Comparison of ENCODE assay signal across 27 mouse cellular contexts in the genomic region with DNA sequence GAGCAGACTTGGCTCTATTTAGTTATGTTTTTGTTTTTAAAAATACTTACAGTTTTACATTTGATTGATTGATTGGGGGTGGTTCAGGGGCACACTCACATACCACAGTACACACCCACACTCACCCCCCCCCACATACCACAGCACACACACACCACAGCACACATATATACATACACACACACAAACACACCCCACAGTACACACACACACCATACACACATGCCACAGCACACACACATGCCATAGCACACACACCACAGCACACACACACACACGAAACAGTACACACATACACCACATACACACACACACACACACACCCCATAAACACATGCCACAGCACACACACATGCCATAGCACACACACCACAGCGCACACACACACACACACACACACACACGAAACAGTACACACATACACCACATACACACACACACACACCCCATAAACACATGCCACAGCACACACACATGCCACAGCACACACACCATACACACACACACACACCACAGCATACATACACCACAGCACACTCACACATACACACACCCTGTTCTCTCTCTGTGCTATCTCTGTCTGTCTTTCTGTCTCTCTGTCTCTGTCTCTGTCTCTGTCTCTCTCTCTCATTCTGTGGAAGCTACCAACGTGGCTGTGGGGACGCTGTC. TPM values are rescaled to one million over a fixed set of nuclear protein-coding genes. Genes with fewer than 3 reads are reported as not detected.
DNase-seq lines count a peak whose midpoint lies in the region; ATAC-seq lines count a peak whose summit lies in the region.
"Had no signal": no experiment of that assay in that cellular context is flagged by ENCODE, and none has a peak within 500 bp of the region (broad histone marks: within the 10 kb centered on the region; RNA-seq: fewer than 3 reads in every experiment).

No protein-coding gene starts in this region.

- H3K4me1 ChIP-seq in embryonic facial prominence, embryonic 11.5 days (ENCODE audit: control insufficient read depth, insufficient read depth, low read length): no peaks in the 10 kb centered on the region
- peaks cover 9% of the 10 kb centered on the region for H3K4me1 ChIP-seq in embryonic facial prominence, embryonic 10.5 days
- H3K4me1 ChIP-seq in hindbrain, embryonic 12.5 days: 0 out of 2 replicates have a peak, but pooled peaks cover 5% of the 10 kb centered on the region
- H3K4me1 ChIP-seq in hindbrain, embryonic 11.5 days (replicated peaks; ENCODE audit: control insufficient read depth, insufficient read depth, low read length): no peaks in the 10 kb centered on the region
- no peaks in the 10 kb centered on the region for H3K4me1 ChIP-seq in midbrain, embryonic 14.5 days (ENCODE audit: control insufficient read depth, insufficient read depth, low read length)
- H3K4me1 ChIP-seq in midbrain, embryonic 10.5 days: peaks cover 5% of the 10 kb centered on the region; the same call in 1 of the 2 replicates
- no peaks in the 10 kb centered on the region for H3K4me1 ChIP-seq in hindbrain, embryonic 15.5 days (replicated peaks)
- H3K4me1 ChIP-seq: limb, embryonic 13.5 days had no signal

- 89% methylated on average over 5 of the region's 5 CpGs for WGBS in embryonic facial prominence, embryonic 11.5 days
- WGBS in embryonic facial prominence, embryonic 10.5 days: 92% methylated on average over 5 of the region's 5 CpGs
- WGBS in hindbrain, embryonic 12.5 days: 95% methylated on average over 5 of the region's 5 CpGs
- 95% methylated on average over 5 of the region's 5 CpGs for WGBS in hindbrain, embryonic 11.5 days
- WGBS in midbrain, embryonic 14.5 days: 95% methylated on average over 5 of the region's 5 CpGs
- WGBS in midbrain, embryonic 10.5 days: 91% methylated on average over 5 of the region's 5 CpGs
- 91% methylated on average over 5 of the region's 5 CpGs for WGBS in hindbrain, embryonic 15.5 days

- 0 out of 2 replicates have a peak, but pooled peaks have one; percentile 18 for ATAC-seq in embryonic facial prominence, embryonic 11.5 days (replicated peaks; ENCODE audit: insufficient number of reproducible peaks, low FRiP score, low TSS enrichment, low read depth)
- ATAC-seq in hindbrain, embryonic 12.5 days (ENCODE audit: low FRiP score): peak; percentile 35; the same call in 1 of the 2 replicates
- no peak for ATAC-seq in hindbrain, embryonic 11.5 days (ENCODE audit: low FRiP score)
- ATAC-seq in midbrain, embryonic 14.5 days (ENCODE audit: low FRiP score, low TSS enrichment): peak; percentile 55
- 0 out of 2 replicates have a peak, but pooled peaks have one; percentile 45 for ATAC-seq in hindbrain, embryonic 15.5 days (ENCODE audit: low FRiP score, low read depth)
- ATAC-seq: activated CD4-positive, CD25-positive, alpha-beta regulatory T cell, adult 4 months; forebrain, embryonic 16.5 days had no signal

- no peak overlapping the region for H3K4me3 ChIP-seq in embryonic facial prominence, embryonic 11.5 days (ENCODE audit: low read depth, low read length)
- no peak overlapping the region for H3K4me3 ChIP-seq in embryonic facial prominence, embryonic 10.5 days
- H3K4me3 ChIP-seq in hindbrain, embryonic 12.5 days: no peak overlapping the region
- no peak overlapping the region for H3K4me3 ChIP-seq in hindbrain, embryonic 11.5 days (ENCODE audit: low read depth, low read length)
- H3K4me3 ChIP-seq in midbrain, embryonic 14.5 days (replicated peaks; ENCODE audit: low read depth, low read length): no peak overlapping the region
- H3K4me3 ChIP-seq in midbrain, embryonic 10.5 days: no peak overlapping the region
- no peak overlapping the region for H3K4me3 ChIP-seq in hindbrain, embryonic 15.5 days
- H3K4me3 ChIP-seq: limb, embryonic 13.5 days; liver, embryonic 13.5 days had no signal

- H3K9me3 ChIP-seq in embryonic facial prominence, embryonic 11.5 days (replicated peaks; ENCODE audit: control insufficient read depth, low read length): no peaks in the 10 kb centered on the region
- H3K9me3 ChIP-seq in embryonic facial prominence, embryonic 10.5 days: no peaks in the 10 kb centered on the region
- H3K9me3 ChIP-seq in hindbrain, embryonic 12.5 days (replicated peaks): no peaks in the 10 kb centered on the region
- H3K9me3 ChIP-seq in hindbrain, embryonic 11.5 days (ENCODE audit: control insufficient read depth, low read length): no peaks in the 10 kb centered on the region
- H3K9me3 ChIP-seq in midbrain, embryonic 14.5 days (ENCODE audit: control insufficient read depth, low read length): no peaks in the 10 kb centered on the region
- no peaks in the 10 kb centered on the region for H3K9me3 ChIP-seq in midbrain, embryonic 10.5 days (replicated peaks)
- no peaks in the 10 kb centered on the region for H3K9me3 ChIP-seq in hindbrain, embryonic 15.5 days
- H3K9me3 ChIP-seq: limb, embryonic 13.5 days; liver, embryonic 13.5 days had no signal

- no peak overlapping the region for H3K9ac ChIP-seq in embryonic facial prominence, embryonic 11.5 days (replicated peaks; ENCODE audit: low read length)
- H3K9ac ChIP-seq in hindbrain, embryonic 12.5 days: no peak overlapping the region
- H3K9ac ChIP-seq in hindbrain, embryonic 11.5 days (ENCODE audit: low read depth, low read length): no peak overlapping the region
- no peak overlapping the region for H3K9ac ChIP-seq in midbrain, embryonic 14.5 days (replicated peaks; ENCODE audit: low read length)
- no peak overlapping the region for H3K9ac ChIP-seq in hindbrain, embryonic 15.5 days
- H3K9ac ChIP-seq: limb, embryonic 13.5 days; liver, embryonic 13.5 days; lung, embryonic 14.5 days had no signal

- DNase-seq in embryonic facial prominence, embryonic 11.5 days (ENCODE audit: low spot score): no peak
- DNase-seq in embryonic facial prominence, embryonic 10.5 days (ENCODE audit: low spot score): no peak
- DNase-seq in hindbrain, embryonic 11.5 days (ENCODE audit: low spot score): no peak
- DNase-seq in midbrain, embryonic 14.5 days: no peak
- DNase-seq in midbrain, embryonic 10.5 days (ENCODE audit: low spot score): no peak
- DNase-seq in gastrocnemius, adult 18-20 months (ENCODE audit: low spot score): no peak
- DNase-seq: adrenal gland, postnatal 10 days; cerebellum, adult 9-10 months; heart, postnatal 10 days; kidney, adult 9 months; liver, embryonic 13.5 days; lung, embryonic 14.5 days; thymus, adult 18-20 months; thymus, postnatal 4 days had no signal

- H3K36me3 ChIP-seq in embryonic facial prominence, embryonic 11.5 days (replicated peaks; ENCODE audit: control insufficient read depth, insufficient read depth, low read depth, low read length): no peaks in the 10 kb centered on the region
- no peaks in the 10 kb centered on the region for H3K36me3 ChIP-seq in embryonic facial prominence, embryonic 10.5 days (replicated peaks)
- H3K36me3 ChIP-seq in hindbrain, embryonic 12.5 days: no peaks in the 10 kb centered on the region
- H3K36me3 ChIP-seq in hindbrain, embryonic 11.5 days (ENCODE audit: control insufficient read depth, insufficient read depth, low read length): no peaks in the 10 kb centered on the region
- no peaks in the 10 kb centered on the region for H3K36me3 ChIP-seq in midbrain, embryonic 14.5 days (ENCODE audit: control insufficient read depth, insufficient read depth, low read length)
- no peaks in the 10 kb centered on the region for H3K36me3 ChIP-seq in midbrain, embryonic 10.5 days
- no peaks in the 10 kb centered on the region for H3K36me3 ChIP-seq in hindbrain, embryonic 15.5 days
- H3K36me3 ChIP-seq: limb, embryonic 13.5 days; liver, embryonic 13.5 days had no signal

- no peak overlapping the region for H3K4me2 ChIP-seq in embryonic facial prominence, embryonic 11.5 days (ENCODE audit: low read depth, low read length)
- H3K4me2 ChIP-seq in hindbrain, embryonic 12.5 days (replicated peaks): no peak overlapping the region
- H3K4me2 ChIP-seq in hindbrain, embryonic 11.5 days (replicated peaks; ENCODE audit: low read depth, low read length): no peak overlapping the region
- no peak overlapping the region for H3K4me2 ChIP-seq in midbrain, embryonic 14.5 days (ENCODE audit: low read length)
- H3K4me2 ChIP-seq in hindbrain, embryonic 15.5 days: no peak overlapping the region
- H3K4me2 ChIP-seq: limb, embryonic 13.5 days; liver, embryonic 13.5 days; lung, embryonic 14.5 days had no signal

- H3K27ac ChIP-seq in embryonic facial prominence, embryonic 11.5 days (replicated peaks; ENCODE audit: low read depth, low read length): no peak overlapping the region
- H3K27ac ChIP-seq in embryonic facial prominence, embryonic 10.5 days (replicated peaks): no peak overlapping the region
- H3K27ac ChIP-seq in hindbrain, embryonic 12.5 days: no peak overlapping the region
- H3K27ac ChIP-seq in hindbrain, embryonic 11.5 days (ENCODE audit: low read depth, low read length): no peak overlapping the region
- H3K27ac ChIP-seq in midbrain, embryonic 14.5 days (replicated peaks; ENCODE audit: low read depth, low read length): no peak overlapping the region
- H3K27ac ChIP-seq in midbrain, embryonic 10.5 days (replicated peaks): no peak overlapping the region
- no peak overlapping the region for H3K27ac ChIP-seq in hindbrain, embryonic 15.5 days (replicated peaks)
- H3K27ac ChIP-seq: limb, embryonic 13.5 days; liver, embryonic 13.5 days; macrophage had no signal

- H3K27me3 ChIP-seq in embryonic facial prominence, embryonic 11.5 days (ENCODE audit: control insufficient read depth, insufficient read depth, low read length): no peaks in the 10 kb centered on the region
- H3K27me3 ChIP-seq in embryonic facial prominence, embryonic 10.5 days (replicated peaks; ENCODE audit: low read depth, poor library complexity, severe bottlenecking): no peaks in the 10 kb centered on the region
- no peaks in the 10 kb centered on the region for H3K27me3 ChIP-seq in hindbrain, embryonic 12.5 days
- H3K27me3 ChIP-seq in hindbrain, embryonic 11.5 days (ENCODE audit: control insufficient read depth, insufficient read depth, low read length): no peaks in the 10 kb centered on the region
- H3K27me3 ChIP-seq in midbrain, embryonic 14.5 days (ENCODE audit: control insufficient read depth, insufficient read depth, low read length): no peaks in the 10 kb centered on the region
- no peaks in the 10 kb centered on the region for H3K27me3 ChIP-seq in midbrain, embryonic 10.5 days (ENCODE audit: low read depth, poor library complexity, severe bottlenecking)
- no peaks in the 10 kb centered on the region for H3K27me3 ChIP-seq in hindbrain, embryonic 15.5 days
- H3K27me3 ChIP-seq: limb, embryonic 13.5 days; liver, embryonic 13.5 days had no signal

RNA-seq across cellular contexts. Expression of gene Nt5dc3, which starts 17.4 kb away (rescaled TPM):
- 1.1 and 1.6 TPM in 2 replicates for polyA plus RNA-seq in embryonic facial prominence, embryonic 11.5 days (2014; fragmentation: Nextera tagmentation; extraction: Ambion mirVana)
- polyA plus RNA-seq in embryonic facial prominence, embryonic 10.5 days (2016; fragmentation: Nextera tagmentation; extraction: Ambion mirVana): 0.75 and 0.85 TPM in 2 replicates
- 3.9 and 4.2 TPM in 2 replicates for polyA plus RNA-seq in hindbrain, embryonic 12.5 days (2016; fragmentation: Nextera tagmentation; extraction: Ambion mirVana)
- polyA plus RNA-seq in hindbrain, embryonic 11.5 days (2014; fragmentation: Nextera tagmentation; extraction: Ambion mirVana): 1.5 and 1.7 TPM in 2 replicates
- 14.9 and 17.2 TPM in 2 replicates for polyA plus RNA-seq in midbrain, embryonic 14.5 days (2014; fragmentation: Nextera tagmentation; extraction: Ambion mirVana)
- 0.67 and 0.72 TPM in 2 replicates for polyA plus RNA-seq in midbrain, embryonic 10.5 days (2016; fragmentation: Nextera tagmentation; extraction: Ambion mirVana)
- 10.8 and 12.0 TPM in 2 replicates for polyA plus RNA-seq in hindbrain, embryonic 15.5 days (2015; fragmentation: Nextera tagmentation; extraction: Ambion mirVana)
- total RNA-seq in gastrocnemius, adult 18-20 months (2021): 10 to 100 TPM; 47.6 to 52.8 TPM

RNA-seq across cellular contexts. Expression of gene Gm49358, which starts 32.4 kb away (rescaled TPM):
- polyA plus RNA-seq in embryonic facial prominence, embryonic 11.5 days (2014; fragmentation: Nextera tagmentation; extraction: Ambion mirVana): 0.24 and 0.31 TPM in 2 replicates
- polyA plus RNA-seq in embryonic facial prominence, embryonic 10.5 days (2016; fragmentation: Nextera tagmentation; extraction: Ambion mirVana): not detected in 2 replicates
- not detected in 2 replicates for polyA plus RNA-seq in hindbrain, embryonic 12.5 days (2016; fragmentation: Nextera tagmentation; extraction: Ambion mirVana)
- polyA plus RNA-seq in hindbrain, embryonic 11.5 days (2014; fragmentation: Nextera tagmentation; extraction: Ambion mirVana): not detected in 2 replicates
- polyA plus RNA-seq in midbrain, embryonic 14.5 days (2014; fragmentation: Nextera tagmentation; extraction: Ambion mirVana): 0.87 TPM in 1 of 2 replicates, not detected in the other
- not detected in 2 replicates for polyA plus RNA-seq in midbrain, embryonic 10.5 days (2016; fragmentation: Nextera tagmentation; extraction: Ambion mirVana)
- polyA plus RNA-seq in hindbrain, embryonic 15.5 days (2015; fragmentation: Nextera tagmentation; extraction: Ambion mirVana): not detected in 2 replicates
- total RNA-seq in gastrocnemius, adult 18-20 months (2021): 10 to 100 TPM; 20.6 to 24.9 TPM
- total RNA-seq: G1E had no signal
- polyA plus RNA-seq: activated CD4-positive, CD25-positive, alpha-beta regulatory T cell, adult 4 months; cortical plate, adult 2 months; embryonic facial prominence, embryonic 14.5 days; forebrain, embryonic 16.5 days; G1E; gonadal fat pad, adult 2 months; intestine, embryonic 14.5 days; large intestine, adult 2 months; liver, embryonic 13.5 days; lung, embryonic 14.5 days; neural tube, embryonic 11.5 days had no signal
